Mouse (Mus musculus): ENCODE data around the gene Tle2.
A peak's percentile ranks its signal among the peaks of the same experiment; 100 is the strongest.

DNA sequence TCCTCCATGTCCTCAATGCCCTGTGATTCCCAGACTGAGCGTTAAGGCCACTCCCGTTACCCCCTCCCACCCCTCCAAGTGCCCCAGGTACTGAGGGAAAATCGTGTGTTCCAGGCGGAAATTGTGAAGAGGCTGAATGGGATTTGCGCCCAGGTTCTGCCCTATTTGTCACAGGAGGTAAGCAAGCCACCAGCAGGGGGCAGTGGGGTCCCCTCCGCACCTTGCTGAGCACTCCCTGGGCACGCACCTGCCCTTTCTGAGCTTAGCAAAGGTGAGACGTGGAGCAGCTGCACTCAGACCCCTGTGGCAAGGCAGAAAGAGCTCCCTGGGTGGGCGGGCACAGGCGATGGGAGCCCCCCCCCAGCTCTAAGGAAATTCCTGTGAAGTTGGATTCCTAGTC lies 9.6 kb upstream of the Tle2 start:
- TF ChIP-seq POLR2A (IDR thresholded peaks at IDR 0.05; ENCODE audit: low read depth, low read length) (no peak), CTCF (conservative IDR thresholded peaks at IDR 0.05; ENCODE audit: insufficient read depth, insufficient read length, low read depth, low read length) (peak; percentile 61)
